Mouse (Mus musculus) thymus, postnatal 14 days (tissue): ENCODE results near the gene Plekhb2.

Source experiments
- DNase-seq: peaks from one replicate; pipeline ENCODE4 v3.0.0; 2021

The Plekhb2 gene

DNA sequence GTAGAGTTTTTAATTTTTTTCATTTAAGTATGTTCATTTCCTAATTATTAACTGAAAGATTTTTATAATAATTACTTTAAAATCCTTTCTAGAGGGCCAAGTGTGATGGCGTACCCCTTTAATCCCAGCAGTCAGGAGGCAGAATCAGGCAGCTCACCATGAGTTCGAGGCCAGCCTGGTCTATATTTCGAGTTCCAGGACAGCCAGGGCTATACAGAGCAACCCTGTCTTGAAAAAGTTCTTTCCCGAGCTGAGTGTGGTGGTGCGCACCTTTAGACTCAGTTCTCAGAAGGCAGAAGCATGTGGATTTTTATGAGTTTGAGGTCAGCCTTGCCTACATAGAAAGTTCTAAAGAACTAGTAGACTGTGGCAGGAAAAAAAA lies 17.8 kb downstream of the Plekhb2 start:
- no peak for DNase-seq

DNA sequence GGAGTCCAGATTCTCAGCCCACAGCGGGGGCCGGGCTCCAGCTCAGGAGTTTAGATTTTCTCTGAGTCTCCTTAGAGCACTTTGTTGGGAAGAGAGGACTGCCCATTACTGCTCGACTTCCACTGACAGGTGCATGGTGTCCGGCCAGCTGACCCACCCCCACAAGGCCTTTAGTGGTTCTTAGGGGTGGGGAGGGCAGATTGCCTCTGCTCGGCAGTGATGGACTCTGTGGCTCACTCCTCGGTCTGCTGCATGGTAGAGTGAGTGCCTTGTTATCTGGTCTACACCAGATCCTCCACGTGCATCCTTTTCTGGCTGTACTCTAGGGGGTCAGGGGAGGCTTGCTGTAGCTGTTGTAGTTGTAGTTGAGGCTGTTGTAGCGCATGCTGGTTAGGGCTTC lies 18.6 kb downstream of the Plekhb2 start:
- no peak for DNase-seq

DNA sequence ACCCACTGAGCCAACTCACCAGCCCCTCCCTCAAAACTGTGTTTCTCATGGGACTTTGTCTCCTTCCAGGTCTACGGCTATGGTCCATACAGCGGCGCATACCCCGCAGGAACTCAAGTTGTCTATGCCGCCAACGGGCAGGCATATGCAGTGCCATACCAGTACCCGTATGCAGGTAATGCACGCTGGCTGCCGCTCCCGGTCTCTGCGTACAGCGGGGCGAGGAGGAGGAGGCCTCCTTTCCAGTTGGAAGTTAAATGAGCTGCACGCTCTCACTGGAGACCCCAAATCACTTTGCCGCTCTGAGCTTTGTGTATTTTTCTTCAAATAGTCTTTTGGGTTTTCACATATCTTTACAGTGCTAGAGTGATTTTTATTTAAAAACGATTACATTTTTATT lies 19.5 kb downstream of the Plekhb2 start:
- DNase-seq, result no peak

DNA sequence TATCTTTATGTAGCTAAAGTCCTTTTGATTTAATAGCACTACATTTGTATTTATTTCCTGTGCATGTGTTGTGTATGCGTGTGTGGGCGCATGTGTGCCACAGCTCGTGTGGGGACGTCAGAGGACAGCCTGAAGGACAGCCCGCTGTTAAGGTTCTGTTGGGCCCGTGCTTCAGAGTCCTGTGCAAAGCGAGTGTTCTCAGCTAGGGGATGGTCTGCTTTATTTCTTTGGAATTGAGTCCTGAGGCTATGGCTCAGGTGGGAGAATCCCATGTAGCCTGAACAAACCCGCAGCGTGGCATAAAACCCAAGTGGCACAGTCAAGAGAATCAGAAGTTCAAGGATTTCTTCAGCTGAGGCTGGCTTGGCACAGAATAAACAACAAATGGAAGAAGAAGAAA lies 21.4 kb downstream of the Plekhb2 start:
- no peak for DNase-seq

DNA sequence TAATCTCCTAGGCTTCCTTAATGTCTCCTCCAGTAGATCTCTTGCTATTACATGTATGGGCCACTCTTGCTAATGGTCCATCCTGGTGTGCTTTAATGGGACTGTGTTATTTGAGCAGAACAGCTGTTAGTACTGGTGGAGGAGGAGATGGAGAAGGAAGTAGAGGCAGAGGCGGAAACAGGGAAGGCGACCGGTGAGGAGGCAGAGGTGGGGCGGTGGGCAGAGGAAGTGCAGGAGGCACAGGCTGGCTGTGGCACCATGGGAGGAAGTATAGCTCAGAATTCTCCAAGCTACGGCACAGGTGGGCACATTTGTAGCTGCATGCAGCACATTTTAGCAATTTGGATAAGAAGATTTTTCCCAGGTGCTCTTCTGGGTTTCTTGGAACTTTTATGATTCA lies 23.8 kb downstream of the Plekhb2 start:
- no peak for DNase-seq

DNA sequence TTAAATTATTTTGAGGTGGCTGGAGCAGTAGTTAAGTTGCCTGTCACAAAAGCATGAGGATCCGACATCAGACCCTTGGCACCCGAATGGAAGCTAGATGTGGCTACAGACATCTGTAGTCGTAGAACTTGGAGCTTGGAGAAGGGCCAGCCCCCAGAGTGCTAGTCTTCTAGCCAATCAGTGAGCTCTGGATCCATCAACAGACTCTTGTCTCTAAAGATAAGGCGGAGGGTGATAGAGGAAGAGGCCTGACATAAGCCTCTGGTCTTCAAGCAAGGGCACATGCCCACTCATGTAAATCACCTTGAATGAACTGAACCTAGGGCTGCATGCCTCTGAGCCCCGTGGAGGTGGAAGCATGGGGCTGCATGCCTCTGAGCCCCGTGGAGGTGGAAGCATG lies 29.8 kb downstream of the Plekhb2 start:
- DNase-seq, result no peak

DNA sequence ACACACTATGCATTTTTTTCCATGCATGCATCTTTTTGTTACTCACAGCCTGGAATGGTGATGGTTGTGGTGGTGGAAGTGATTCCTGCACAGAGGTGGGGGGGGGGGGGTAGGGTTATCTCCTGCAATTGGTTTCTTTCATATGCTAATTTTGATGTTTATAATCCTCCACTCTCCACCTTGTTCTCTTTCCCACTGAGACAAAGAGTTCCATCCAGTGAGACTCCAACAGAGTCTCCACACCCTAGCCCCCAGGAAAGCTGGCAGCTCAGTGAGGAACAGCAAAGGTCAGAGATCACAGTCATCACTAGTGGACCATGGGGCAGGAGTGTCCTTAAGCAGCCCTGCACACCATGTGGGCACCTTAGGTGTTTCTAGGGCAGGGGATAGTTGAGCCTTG lies 34.0 kb downstream of the Plekhb2 start:
- no peak for DNase-seq

DNA sequence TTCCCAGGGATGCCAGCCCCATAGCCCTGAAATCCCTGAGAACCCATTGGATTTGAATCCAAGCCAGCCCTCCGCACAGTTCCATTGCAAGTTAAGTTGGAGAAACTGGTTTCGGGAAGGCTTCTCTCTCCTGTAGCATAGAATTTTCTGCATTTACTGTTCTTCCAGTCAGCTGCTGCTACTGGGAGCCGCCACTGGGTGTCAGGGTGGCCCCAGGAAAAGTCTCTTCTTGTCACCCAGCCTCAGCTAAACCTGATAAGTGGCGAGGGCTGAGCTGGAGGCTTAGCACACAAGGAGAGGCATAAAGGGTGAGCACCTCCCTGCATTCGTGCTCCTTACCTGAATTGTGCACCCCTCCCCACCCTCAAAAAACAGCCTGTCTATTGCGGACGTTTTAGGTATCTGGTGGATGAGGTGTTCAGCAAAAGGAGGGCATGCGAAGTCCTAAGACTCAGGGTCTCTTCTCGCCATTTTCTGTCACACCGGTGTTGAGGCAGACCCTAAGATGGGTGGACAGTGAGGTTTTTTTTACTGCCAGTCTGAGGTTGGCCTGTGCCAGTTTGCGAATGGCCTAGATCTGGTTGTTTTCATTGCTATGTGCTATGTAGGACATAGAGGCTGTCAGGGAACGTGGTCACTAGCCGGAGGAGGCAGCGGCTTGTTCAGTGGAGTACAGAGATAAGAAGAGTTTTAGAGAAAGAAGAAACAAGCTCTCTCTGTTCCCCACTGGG lies 41.9 kb downstream of the Plekhb2 start:
- peak; percentile 18 for DNase-seq

DNA sequence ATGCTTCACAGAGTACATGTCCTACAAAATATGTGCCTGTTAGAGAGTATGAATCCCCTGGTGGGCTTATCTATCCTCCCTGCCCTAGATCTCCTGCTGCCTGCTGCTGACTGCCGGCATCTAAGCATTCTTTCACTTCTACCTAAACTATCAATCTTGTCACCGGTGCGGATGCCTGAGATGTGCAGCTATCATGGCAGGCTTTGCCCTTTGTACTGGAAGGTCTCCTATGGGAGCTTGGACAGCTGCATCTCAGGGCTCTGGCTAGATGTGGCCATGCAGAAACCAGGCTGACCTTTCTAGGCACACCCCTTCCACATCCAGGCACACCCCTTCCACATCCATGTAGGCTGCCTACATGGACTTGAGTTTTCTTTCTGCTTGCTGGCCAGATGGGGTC lies 42.7 kb downstream of the Plekhb2 start:
- no peak for DNase-seq

DNA sequence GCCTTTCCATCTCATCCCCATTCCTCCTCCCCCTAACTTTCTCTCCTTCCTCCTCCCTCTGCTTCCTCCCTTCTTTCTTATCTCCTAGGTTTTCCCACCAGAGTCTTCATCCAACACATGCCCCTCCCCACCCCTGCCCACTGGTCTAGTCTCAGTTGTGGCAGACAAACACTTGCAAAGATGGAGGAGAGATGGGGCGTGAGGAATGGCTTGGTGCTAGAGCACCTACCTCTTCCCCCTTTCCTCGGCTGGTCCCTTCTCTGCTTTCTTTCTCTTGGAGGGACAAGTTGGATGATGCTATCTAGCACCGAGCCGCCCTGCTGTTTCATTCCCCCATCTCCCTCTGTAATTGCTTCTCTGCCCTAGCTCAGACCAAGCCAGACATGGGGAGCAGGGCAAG lies 43.6 kb downstream of the Plekhb2 start:
- DNase-seq, result no peak

DNA sequence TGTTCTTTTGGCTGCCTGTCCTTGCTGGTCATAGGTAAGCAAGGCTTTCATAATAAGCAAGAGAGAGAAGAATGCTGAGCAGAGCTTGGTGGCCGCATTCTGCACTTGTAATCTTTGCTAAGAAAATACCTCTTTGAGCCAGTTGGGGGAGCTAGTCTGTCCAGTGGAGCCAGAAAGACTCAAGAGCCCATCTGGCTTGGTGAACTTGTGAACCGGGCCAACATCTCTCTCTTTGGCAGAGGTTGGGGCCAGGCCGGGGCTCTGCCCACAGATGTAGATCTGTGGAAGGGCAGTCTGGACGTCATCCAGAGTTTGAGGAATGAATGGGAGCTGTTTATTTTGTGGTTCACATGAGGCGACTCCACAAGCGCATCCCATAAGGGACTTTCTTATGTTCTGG lies 44.1 kb downstream of the Plekhb2 start:
- DNase-seq, result no peak

DNA sequence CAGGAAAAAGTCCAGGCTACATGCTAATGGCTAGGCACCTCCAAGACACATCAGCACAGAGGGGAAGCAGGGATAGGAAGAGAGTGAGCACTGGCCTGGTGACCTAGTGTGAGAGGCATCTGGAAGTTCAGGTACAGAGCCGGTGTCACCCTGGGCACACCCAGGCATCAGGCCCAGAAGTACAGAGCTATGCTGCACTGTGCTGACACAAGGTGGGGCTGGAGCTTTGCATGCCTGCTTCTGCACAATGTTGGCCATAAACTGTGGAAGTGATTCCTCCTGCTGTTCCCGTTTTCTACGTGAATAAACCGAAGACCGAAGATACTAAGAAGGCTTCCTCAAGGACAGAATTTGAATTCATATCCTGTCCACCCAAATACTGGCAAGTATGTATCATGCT lies 46.3 kb downstream of the Plekhb2 start:
- DNase-seq, result no peak

DNA sequence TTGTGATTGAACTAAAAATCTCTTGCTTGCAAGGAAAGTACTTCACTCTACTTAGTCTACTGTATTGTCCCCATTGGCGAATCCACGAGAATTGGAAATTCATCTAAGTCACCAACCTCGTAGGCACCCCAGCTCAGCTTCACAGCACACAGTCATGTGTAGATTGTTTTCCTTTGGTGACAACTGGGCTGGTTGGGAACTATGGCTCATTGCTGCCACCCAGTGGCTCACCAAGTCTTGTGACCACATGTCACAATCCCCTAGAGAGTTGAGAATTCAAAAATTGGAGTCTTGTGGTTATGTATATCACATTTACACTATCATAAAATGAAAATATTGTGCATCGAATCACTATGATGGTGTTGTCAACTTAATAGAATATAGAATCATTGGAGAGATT lies 47.1 kb downstream of the Plekhb2 start:
- peak; percentile 58 for DNase-seq

DNA sequence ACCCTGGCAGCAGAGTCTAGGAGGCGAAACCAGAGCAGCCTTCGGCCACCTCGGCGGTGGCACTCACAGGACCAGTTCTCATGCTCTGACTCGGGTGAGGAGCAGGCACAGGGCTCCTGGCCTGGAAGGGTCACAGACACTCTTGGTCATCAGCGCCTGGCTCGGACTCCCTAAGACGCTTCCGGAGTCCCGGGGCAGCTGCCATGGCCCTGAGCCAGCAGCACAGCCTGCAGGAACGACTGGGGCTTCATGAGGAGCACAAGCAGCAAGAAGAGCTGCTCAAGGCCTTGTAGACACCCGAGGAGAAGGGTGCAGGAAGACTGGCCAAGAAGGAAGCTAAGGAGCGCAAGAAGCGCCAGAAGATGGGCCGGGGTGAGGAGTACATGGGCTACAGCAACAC lies 78.9 kb downstream of the Plekhb2 start:
- DNase-seq, result no peak
